Mouse (Mus musculus): Measurements from ENCODE around the gene Slc7a6os. TPM values are rescaled to one million over a fixed set of nuclear protein-coding genes. Genes with fewer than 3 reads are reported as not detected.

Gene Slc7a6os
- polyA plus RNA-seq (2015; fragmentation: Illumina TruSeq; extraction: RNeasy Lipid Tissue Mini Kit (QIAGEN cat#74804); ENCODE audit: insufficient read depth, low replicate concordance): 79.5 TPM

DNA sequence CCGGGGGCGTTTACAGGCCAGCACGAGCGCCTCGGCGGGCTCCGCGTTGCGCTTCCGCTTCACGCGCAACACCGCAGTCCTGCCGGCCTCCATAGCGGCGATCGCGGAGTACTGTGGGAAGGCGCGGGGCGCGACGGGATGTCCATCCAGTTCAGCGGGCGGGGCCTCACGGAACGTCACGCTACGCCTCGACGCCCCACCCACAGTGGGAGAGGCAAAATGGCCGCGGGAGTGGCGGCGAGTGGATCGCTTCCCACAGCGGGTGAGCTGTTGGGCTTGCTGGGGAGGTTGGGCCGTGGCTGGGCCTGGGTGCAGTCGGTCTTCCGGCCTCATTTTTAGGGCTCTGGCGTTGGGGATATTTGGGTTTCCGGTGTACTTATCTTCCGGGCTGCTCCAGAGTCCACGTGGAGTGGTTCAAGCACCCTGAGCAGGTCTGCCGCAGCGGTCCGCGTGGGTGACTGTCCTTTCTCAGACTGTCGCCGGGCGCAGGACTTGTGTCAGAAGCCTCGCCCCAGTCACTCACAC, at the start of gene Slc7a6os, which contains the start of gene Prmt7:
TSS of gene Slc7a6os (minus strand) at position 115 of the 525 bp plus-strand sequence.
TSS of gene Prmt7 (plus strand) at position 116 of the 525 bp plus-strand sequence.

GRCm38 (mm10) chr8:106168356-106169016, 42.2 kb downstream of the Slc7a6os start, which contains the start of gene Slc7a6:
Gene Slc7a6 (plus strand): TSS chr8:106168857.

Other genes with a start within 250 kb of the Slc7a6os start
- 10.7 TPM for gene Slc12a4, start 244.8 kb downstream of the Slc7a6os start, polyA plus RNA-seq (2015; fragmentation: Illumina TruSeq; extraction: RNeasy Lipid Tissue Mini Kit (QIAGEN cat#74804); ENCODE audit: insufficient read depth, low replicate concordance)
- gene Dpep3, start 231.5 kb downstream of the Slc7a6os start, polyA plus RNA-seq (2015; fragmentation: Illumina TruSeq; extraction: RNeasy Lipid Tissue Mini Kit (QIAGEN cat#74804); ENCODE audit: insufficient read depth, low replicate concordance): 0.22 TPM
- gene Dus2, start 219.6 kb downstream of the Slc7a6os start, polyA plus RNA-seq (2015; fragmentation: Illumina TruSeq; extraction: RNeasy Lipid Tissue Mini Kit (QIAGEN cat#74804); ENCODE audit: insufficient read depth, low replicate concordance): 16.9 TPM
- not detected for gene Dpep2nb, start 205.0 kb downstream of the Slc7a6os start, polyA plus RNA-seq (2015; fragmentation: Illumina TruSeq; extraction: RNeasy Lipid Tissue Mini Kit (QIAGEN cat#74804); ENCODE audit: insufficient read depth, low replicate concordance)
- gene Ddx28, start 199.1 kb downstream of the Slc7a6os start, polyA plus RNA-seq (2015; fragmentation: Illumina TruSeq; extraction: RNeasy Lipid Tissue Mini Kit (QIAGEN cat#74804); ENCODE audit: insufficient read depth, low replicate concordance): 6.9 TPM
- gene Nfatc3, start 152.1 kb downstream of the Slc7a6os start, polyA plus RNA-seq (2015; fragmentation: Illumina TruSeq; extraction: RNeasy Lipid Tissue Mini Kit (QIAGEN cat#74804); ENCODE audit: insufficient read depth, low replicate concordance): 110 TPM
- 0.06 TPM for gene Esrp2, start 74.0 kb downstream of the Slc7a6os start, polyA plus RNA-seq (2015; fragmentation: Illumina TruSeq; extraction: RNeasy Lipid Tissue Mini Kit (QIAGEN cat#74804); ENCODE audit: insufficient read depth, low replicate concordance)
- 32.9 TPM for gene Pla2g15, start 60.5 kb downstream of the Slc7a6os start, polyA plus RNA-seq (2015; fragmentation: Illumina TruSeq; extraction: RNeasy Lipid Tissue Mini Kit (QIAGEN cat#74804); ENCODE audit: insufficient read depth, low replicate concordance)
- gene Slc7a6, start 42.1 kb downstream of the Slc7a6os start, polyA plus RNA-seq (2015; fragmentation: Illumina TruSeq; extraction: RNeasy Lipid Tissue Mini Kit (QIAGEN cat#74804); ENCODE audit: insufficient read depth, low replicate concordance): 27.4 TPM
- 20.2 TPM for gene Prmt7, start within 50 bp of the Slc7a6os start, polyA plus RNA-seq (2015; fragmentation: Illumina TruSeq; extraction: RNeasy Lipid Tissue Mini Kit (QIAGEN cat#74804); ENCODE audit: insufficient read depth, low replicate concordance)
- 0.50 TPM for gene Smpd3, start 127.1 kb upstream of the Slc7a6os start, polyA plus RNA-seq (2015; fragmentation: Illumina TruSeq; extraction: RNeasy Lipid Tissue Mini Kit (QIAGEN cat#74804); ENCODE audit: insufficient read depth, low replicate concordance)
- gene Zfp90, start 204.4 kb upstream of the Slc7a6os start, polyA plus RNA-seq (2015; fragmentation: Illumina TruSeq; extraction: RNeasy Lipid Tissue Mini Kit (QIAGEN cat#74804); ENCODE audit: insufficient read depth, low replicate concordance): 23.4 TPM